Mouse (Mus musculus) heart, adult 10 weeks (tissue): Measurements from ENCODE around the gene Arhgap33. TPM values are rescaled to one million over a fixed set of nuclear protein-coding genes. Genes with fewer than 3 reads are reported as not detected.

ENCODE experiments used
- polyA plus RNA-seq: library from polyadenylated mRNA; stranded (reverse); fragments of 350-450 nt; fragmentation: Illumina TruSeq; extraction: RNeasy Lipid Tissue Mini Kit (QIAGEN cat#74804); gene quantifications from one replicate; pipeline ENCODE4 v1.2.3, GENCODE M21; 2014; ENCODE audit warnings: low read depth, low replicate concordance

Arhgap33 gene
- polyA plus RNA-seq = 1.1 TPM

DNA sequence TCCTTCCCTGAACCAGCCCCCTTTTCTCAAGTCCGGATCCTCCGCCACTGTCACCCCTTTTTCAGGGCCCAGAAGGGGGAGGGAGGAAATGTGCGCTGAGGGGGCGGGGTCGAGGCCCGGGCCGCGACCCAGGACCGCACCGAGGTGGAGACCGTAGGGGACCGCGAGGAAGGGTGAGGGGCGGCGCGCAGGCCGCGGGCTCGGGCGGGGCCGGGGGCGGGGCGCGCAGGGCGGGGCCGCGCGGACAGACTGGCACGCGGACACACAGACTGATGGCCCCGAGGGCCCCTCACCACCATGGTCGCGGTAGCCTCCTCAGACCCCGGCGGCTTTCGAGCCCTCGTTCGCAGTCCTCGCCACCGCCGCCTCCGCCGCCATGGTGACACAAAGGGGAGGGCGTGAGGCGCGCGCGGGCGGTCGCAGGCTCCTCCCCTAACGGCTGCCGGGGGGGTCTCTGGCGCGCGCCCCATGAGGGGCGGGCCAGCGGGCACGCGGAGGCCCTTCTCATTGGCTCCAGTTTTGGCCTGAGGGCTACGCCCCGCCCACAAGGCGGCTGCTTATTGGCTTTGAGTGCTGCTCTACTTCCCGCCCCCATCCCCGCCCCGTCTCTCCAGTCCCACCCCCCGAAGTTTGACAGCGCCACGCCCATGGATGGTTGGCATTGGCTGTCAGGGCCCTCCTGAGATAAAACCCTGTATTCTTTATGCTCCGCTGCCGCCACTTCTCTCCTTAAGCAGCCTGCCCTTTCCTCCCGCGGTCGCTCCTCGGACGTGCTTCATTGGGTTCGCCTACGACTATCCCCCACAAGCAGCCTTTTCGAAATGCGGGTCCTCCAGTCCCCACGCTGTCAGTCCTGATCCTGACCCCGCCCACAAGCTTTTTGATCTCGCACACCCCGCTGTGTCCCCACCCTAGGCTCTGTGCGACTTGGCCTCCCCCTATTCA, at the start of gene Arhgap33:
Arhgap33 (minus strand) TSS at position 428 of the 945 bp plus-strand sequence.

DNA sequence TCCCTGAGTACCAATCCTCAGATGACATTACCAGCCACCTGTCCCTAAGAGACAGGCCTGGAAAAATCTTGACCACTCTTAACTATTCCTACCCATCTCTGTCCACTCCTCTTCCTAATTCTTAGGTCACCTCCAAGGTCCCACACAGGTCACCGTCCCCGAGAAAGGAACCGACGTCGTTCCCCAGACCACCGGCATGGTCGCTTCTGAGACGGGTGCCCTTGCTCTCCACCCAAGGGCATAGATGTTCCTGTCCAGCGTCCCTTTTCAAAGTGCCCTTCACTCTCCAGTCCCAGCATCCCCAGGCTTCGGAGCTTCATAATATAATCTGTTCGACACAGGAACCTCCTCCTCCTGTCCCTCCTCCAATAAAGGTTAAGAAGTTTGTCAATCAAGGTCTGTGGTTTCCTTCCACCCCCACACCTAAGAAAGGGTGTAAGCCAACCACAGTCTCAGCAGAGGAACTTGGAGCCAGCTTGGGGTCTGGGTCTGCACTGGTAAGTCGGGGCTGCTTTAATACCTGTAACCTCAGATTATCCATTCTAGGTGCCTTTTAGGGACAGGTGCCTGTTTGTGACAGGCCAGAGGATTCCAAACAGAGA, 30.2 kb upstream of the Arhgap33 start, which contains the start of gene Igflr1:
Igflr1 (plus strand) TSS at position 458 of the 602 bp plus-strand sequence.

DNA sequence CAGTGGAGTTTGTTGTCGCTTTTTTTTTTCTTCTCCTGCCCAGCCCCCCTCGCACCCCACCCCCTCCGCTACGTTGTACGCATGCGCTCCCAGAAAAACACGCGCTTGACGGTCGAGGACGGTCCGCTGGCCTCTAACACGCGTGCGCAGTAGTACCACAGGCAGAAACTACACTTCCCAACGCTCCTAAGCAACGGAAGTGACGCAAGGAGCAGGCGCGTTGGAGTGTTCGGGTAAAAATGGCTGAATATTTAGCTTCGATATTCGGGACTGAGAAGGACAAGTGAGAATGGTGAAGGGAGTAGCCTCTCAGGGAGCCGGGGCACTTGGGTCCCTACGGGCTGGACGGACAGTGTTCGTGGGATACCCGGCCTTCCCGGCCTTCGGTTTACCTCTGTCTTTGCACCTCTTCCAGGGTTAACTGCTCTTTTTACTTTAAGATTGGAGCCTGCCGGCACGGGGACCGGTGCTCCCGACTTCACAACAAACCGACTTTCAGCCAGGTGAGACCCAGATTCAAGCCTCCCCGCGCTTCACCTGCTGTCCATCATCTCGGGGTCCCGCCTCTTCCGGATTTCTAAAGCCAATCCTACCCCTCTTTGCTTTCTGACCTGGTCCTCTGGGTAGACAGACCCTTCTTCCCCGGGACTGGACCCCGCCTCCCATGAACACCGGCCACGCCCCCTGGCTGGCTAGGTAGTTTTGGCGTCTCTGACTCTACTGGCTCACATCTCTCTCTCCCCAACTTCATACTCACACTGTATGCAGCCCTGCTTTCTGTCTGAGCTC, 28.5 kb upstream of the Arhgap33 start, which contains the start of the genes U2af1l4, Gm49396 and Psenen:
U2af1l4 (plus strand) TSS at position 185 of the 789 bp plus-strand sequence.
Gm49396 (plus strand) TSS at position 228 of the 789 bp plus-strand sequence.
Psenen (minus strand) TSS at position 511 of the 789 bp plus-strand sequence.

DNA sequence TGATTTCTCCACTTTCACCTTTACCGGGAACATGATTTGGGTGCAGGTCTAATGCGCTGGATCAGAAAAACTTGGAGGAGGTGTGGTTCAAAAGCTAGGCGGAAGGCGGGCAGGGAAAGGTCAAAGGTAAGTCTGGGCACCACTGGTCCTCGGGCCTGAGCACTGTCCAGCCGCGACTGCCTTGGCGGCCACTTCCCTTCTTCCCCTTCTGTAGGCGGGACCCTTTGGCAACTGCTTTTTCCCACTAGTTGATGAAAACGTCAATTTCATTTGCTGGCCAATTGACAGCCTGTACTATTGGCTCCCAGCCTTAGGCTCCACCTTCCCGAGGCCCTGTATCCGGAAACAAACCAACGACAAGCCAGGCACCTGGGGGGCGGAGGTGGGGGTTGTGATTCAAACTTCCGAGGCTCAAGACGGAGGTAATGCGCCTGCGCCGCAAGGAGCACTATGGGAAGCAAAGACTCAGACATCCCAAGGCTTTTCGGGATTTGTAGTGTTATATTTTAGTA, 24.6 kb upstream of the Arhgap33 start, which contains the start of gene Lin37:
Lin37 (minus strand) TSS at position 396 of the 512 bp plus-strand sequence.

DNA sequence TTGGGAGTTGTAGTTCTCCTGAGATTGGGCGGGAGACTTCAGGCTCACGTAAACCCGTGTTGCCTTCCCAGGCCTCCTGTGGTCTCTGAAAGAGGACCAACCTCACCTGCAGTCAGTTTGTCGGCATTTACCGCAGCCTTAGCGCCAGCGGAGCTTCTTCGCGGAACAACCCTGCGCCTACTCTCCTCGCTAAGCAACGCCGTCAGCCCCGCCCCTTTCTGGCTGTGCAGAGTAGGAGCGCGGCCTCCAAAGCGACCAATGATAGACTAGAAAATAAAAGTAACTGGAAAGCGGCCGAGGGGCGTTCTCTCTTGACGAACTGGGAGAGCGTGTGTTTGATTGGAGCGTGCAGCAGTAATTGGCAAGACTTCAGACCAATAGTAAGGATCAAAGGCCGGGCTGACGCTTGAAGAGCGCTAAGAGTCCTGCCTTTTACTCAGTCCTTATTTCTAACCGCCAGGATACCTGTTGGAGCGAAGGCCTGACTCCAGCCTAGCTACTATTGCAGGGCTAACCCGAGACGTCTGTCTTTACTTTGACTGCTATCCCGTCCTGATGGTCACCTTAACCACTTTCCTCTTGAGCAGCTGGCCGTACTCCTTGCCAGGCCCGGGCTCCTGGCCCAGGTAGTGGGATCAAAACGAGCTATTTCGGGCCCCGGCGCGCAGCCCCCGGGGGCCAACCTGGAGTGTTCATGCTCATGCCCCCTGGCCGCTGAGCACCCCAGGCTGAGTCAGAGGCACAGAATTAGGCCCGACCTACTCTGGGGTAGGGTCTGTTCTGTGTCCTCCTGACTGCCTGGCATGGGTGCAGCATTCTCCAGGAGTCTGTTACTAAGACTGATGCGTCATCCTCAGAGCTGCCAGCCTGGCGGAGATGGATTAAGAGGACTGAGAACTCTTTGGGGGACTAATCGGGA, 17.5 kb upstream of the Arhgap33 start, which contains the start of the genes Hspb6 and Proser3:
Hspb6 (plus strand) TSS at position 77 of the 919 bp plus-strand sequence.
Proser3 (minus strand) TSS at position 198 of the 919 bp plus-strand sequence.

DNA sequence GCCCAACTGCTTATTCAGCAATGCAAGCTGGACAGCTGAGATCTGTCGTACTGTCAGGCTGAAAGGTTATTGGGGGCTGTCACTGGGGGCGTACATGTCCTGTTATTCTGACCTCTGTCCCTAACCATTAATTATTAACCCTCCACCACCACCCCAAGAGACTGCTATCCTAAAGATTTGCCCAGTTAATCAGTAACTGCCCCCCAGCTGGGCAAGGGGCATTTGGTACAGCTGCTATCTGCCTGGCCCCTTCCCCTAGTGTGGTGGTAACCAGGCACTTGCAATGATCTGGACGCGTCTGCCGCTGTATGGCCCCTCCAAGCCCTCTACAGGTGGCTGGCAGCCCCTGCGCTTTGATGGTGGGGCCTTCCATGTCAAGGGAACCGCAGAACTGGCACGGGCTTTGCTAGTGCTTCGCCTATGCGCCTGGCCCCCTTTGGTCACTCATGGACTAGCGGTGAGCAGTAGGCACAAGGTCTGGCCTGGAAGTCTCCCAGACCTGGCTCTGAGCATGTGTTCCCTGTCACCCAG, 41.4 kb downstream of the Arhgap33 start, which contains the start of gene Prodh2:
Prodh2 (plus strand) TSS at position 222 of the 531 bp plus-strand sequence.

Other genes with a start within 250 kb of the Arhgap33 start
- 11.7 TPM for gene Clip3, start 243.3 kb downstream of the Arhgap33 start, polyA plus RNA-seq
- gene Alkbh6, start 226.3 kb downstream of the Arhgap33 start, polyA plus RNA-seq = 29.2 TPM
- 2.5 TPM for gene Syne4, start 220.3 kb downstream of the Arhgap33 start, polyA plus RNA-seq
- 0.42 TPM for gene E130208F15Rik, start 213.3 kb downstream of the Arhgap33 start, polyA plus RNA-seq
- gene Sdhaf1, start 211.2 kb downstream of the Arhgap33 start, polyA plus RNA-seq = 14.0 TPM
- 1.1 TPM for gene Lrfn3, start 172.3 kb downstream of the Arhgap33 start, polyA plus RNA-seq
- 38.2 TPM for gene Tyrobp, start 121.3 kb downstream of the Arhgap33 start, polyA plus RNA-seq
- gene Hcst, start 115.2 kb downstream of the Arhgap33 start, polyA plus RNA-seq = not detected
- gene Nfkbid, start 113.3 kb downstream of the Arhgap33 start, polyA plus RNA-seq = 0.50 TPM
- gene Aplp1, start 89.5 kb downstream of the Arhgap33 start, polyA plus RNA-seq = 3.1 TPM
- gene Kirrel2, start 77.4 kb downstream of the Arhgap33 start, polyA plus RNA-seq = not detected
- not detected for gene Nphs1, start 76.7 kb downstream of the Arhgap33 start, polyA plus RNA-seq
- not detected for gene Prodh2, start 41.4 kb downstream of the Arhgap33 start, polyA plus RNA-seq
- gene Hspb6, start 17.1 kb upstream of the Arhgap33 start, polyA plus RNA-seq = 945 TPM
- 3.8 TPM for gene Proser3, start 17.2 kb upstream of the Arhgap33 start, polyA plus RNA-seq
- 17.8 TPM for gene Lin37, start 24.8 kb upstream of the Arhgap33 start, polyA plus RNA-seq
- 64.0 TPM for gene U2af1l4, start 28.2 kb upstream of the Arhgap33 start, polyA plus RNA-seq
- gene Gm49396, start 28.3 kb upstream of the Arhgap33 start, polyA plus RNA-seq = 8.0 TPM
- 106 TPM for gene Psenen, start 28.6 kb upstream of the Arhgap33 start, polyA plus RNA-seq
- not detected for gene Igflr1, start 30.4 kb upstream of the Arhgap33 start, polyA plus RNA-seq
- gene Kmt2b, start 53.7 kb upstream of the Arhgap33 start, polyA plus RNA-seq = 16.4 TPM
- not detected for gene Zbtb32, start 63.8 kb upstream of the Arhgap33 start, polyA plus RNA-seq
- gene Upk1a, start 77.8 kb upstream of the Arhgap33 start, polyA plus RNA-seq = 0.31 TPM
- gene Cox6b1, start 91.1 kb upstream of the Arhgap33 start, polyA plus RNA-seq = 3,676 TPM
- gene Etv2, start 100.8 kb upstream of the Arhgap33 start, polyA plus RNA-seq = not detected
- 37.8 TPM for gene Rbm42, start 115.3 kb upstream of the Arhgap33 start, polyA plus RNA-seq
- 7.5 TPM for gene Haus5, start 129.9 kb upstream of the Arhgap33 start, polyA plus RNA-seq
- gene Pmis2, start 136.5 kb upstream of the Arhgap33 start, polyA plus RNA-seq = not detected
- gene 2200002J24Rik, start 163.9 kb upstream of the Arhgap33 start, polyA plus RNA-seq = not detected
- gene Atp4a, start 177.1 kb upstream of the Arhgap33 start, polyA plus RNA-seq = not detected
- 168 TPM for gene Tmem147, start 194.5 kb upstream of the Arhgap33 start, polyA plus RNA-seq
- gene Gapdhs, start 208.6 kb upstream of the Arhgap33 start, polyA plus RNA-seq = not detected
- 3.5 TPM for gene Sbsn, start 216.4 kb upstream of the Arhgap33 start, polyA plus RNA-seq
- gene Dmkn, start 228.7 kb upstream of the Arhgap33 start, polyA plus RNA-seq = 3.5 TPM